Mouse (Mus musculus): ENCODE data around the gene Acbd3. TPM values are rescaled to one million over a fixed set of nuclear protein-coding genes. Genes with fewer than 3 reads are reported as not detected.
A peak's percentile ranks its signal among the peaks of the same experiment; 100 is the strongest.

The Acbd3 gene
- polyA plus RNA-seq, 1 experiment from 2014 or later: 31.0 TPM

DNA sequence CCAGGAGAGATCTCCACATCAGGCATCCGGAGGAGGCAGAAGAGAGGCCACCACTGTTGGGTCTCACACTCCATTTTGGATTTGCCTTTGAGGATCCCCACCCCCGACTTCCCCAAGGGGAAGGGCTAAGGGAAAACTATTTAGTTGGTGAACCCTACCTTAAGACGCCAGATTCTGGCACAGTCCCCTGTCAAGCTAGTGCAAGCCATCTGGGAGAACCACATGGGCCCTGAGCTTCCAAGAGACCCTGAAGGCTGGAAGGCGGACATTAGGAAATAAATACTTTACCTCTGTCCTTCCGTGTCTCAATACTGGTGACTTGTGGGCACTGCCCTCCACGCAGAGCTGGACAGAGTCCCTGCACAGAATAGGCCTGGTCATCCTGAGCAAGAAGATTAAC is 50.7 kb downstream of the Acbd3 start:
- Histone ChIP-seq H3K27ac (no peak overlapping the region), H3K4me2 (replicated peaks) (peak overlapping the region; percentile 71; the same call in 1 of the 2 replicates), H3K4me1 (peaks cover 15% of the 10 kb centered on the region), H3K27me3 (replicated peaks) (no peaks in the 10 kb centered on the region), H3K4me3 (no peak overlapping the region), H3K9me3 (0 out of 2 replicates have a peak, but pooled peaks cover 5% of the 10 kb centered on the region), H3K9ac (0 out of 2 replicates have a peak overlapping the region, but pooled peaks have one; percentile 73), H3K36me3 (no peaks in the 10 kb centered on the region)
- 89% methylated on average over 6 of the region's 6 CpGs for WGBS
- ATAC-seq (ENCODE audit: low FRiP score, low read depth): no peak

DNA sequence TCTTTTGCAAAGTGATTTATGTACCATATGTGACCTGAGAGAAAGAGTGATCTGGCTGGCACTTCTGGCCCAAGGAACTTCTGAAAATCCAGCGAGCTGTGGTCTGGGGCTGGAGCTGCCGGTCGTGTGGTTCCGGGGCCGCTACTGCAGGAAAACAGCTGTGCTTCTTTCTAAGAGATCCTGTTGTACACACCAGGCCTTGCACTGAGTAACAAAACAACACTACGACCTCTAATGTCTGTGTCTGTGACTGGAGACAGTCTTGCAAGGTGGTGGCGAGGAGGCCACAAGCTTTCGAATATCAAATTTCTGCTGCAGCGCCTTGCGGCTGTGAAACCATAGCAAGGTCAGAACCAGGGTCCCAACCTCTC is 51.4 kb downstream of the Acbd3 start:
- H3K4me1 ChIP-seq: peaks cover 15% of the 10 kb centered on the region
- no peaks in the 10 kb centered on the region for H3K36me3 ChIP-seq
- peak overlapping the region; percentile 73 for H3K9ac ChIP-seq
- WGBS: 7% methylated on average over 10 of the region's 10 CpGs
- ATAC-seq (ENCODE audit: low FRiP score, low read depth): peak; percentile 23; the same call in 1 of the 2 replicates
- peak overlapping the region; percentile 71 for H3K4me2 ChIP-seq (replicated peaks)
- 0 out of 2 replicates have a peak overlapping the region, but pooled peaks have one; percentile 39 for H3K27ac ChIP-seq
- peak overlapping the region; percentile 55 for H3K4me3 ChIP-seq
- H3K9me3 ChIP-seq: 0 out of 2 replicates have a peak, but pooled peaks cover 5% of the 10 kb centered on the region
- no peaks in the 10 kb centered on the region for H3K27me3 ChIP-seq (replicated peaks)

DNA sequence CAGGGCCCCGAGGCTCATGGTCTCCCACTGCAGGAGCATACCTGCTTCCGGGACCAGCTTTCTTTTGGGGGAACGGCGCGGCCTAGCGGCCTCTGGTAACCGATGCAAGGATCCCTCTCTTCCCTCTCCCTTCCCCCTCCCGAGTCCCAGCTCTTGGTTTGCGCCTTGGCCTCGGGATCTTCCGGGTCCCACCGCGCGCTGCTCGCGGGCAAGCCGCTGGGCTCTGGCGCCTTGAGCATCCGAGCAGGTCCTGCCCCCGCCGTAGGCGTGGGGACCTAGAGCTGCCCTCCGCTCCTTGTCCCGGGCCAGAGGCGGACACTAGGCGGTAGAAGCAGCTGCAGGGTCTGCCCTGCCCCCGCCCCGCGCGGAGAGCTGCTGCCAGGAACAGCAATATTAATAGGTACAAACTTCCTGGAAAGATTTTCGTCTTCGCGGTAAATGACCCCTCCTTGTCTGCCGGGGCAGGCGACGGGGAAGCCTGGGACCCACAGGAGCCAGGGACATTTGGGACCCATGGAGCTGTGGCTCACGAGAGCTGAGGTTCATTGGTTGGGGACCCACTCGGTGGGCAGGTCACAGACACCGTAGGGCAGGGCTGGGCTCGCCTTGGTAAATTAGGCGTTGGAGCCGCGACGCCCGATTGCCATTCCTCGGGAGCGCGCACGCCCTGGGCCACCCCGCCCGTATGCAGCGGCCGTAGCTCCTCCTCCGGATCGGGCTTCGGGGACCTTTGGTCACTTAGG is 52.0 kb downstream of the Acbd3 start:
- Histone ChIP-seq H3K27ac (peak overlapping the region; percentile 39; the same call in 1 of the 2 replicates), H3K36me3 (no peaks in the 10 kb centered on the region), H3K9ac (peak overlapping the region; percentile 73), H3K9me3 (0 out of 2 replicates have a peak, but pooled peaks cover 5% of the 10 kb centered on the region), H3K4me2 (replicated peaks) (peak overlapping the region; percentile 71), H3K4me1 (peaks cover 15% of the 10 kb centered on the region), H3K27me3 (replicated peaks) (no peaks in the 10 kb centered on the region), H3K4me3 (peak overlapping the region; percentile 55)
- WGBS: under 1% methylated on average over 56 of the region's 56 CpGs
- peak; percentile 87 for ATAC-seq (ENCODE audit: low FRiP score, low read depth)

DNA sequence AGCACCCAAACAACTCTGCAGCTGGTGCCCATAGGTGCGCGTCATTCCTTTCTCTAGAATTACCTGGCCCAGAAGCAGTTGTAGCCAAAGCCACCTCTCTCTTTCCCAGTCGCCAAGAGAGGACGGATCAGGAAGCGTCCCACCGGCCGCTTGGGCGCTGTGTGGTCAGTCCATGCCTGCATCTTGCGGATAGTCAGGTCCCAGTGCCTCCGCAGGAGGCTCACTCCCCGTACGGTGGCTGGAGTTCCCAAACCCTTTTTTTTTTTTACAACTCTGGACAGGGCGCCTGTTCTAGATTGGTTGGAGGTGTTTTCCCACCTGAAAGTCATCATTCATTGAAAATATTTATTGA is 52.5 kb downstream of the Acbd3 start:
- 2% methylated on average over 13 of the region's 13 CpGs for WGBS
- Histone ChIP-seq H3K4me3 (peak overlapping the region; percentile 55), H3K27me3 (replicated peaks) (no peaks in the 10 kb centered on the region), H3K9ac (peak overlapping the region; percentile 73), H3K36me3 (no peaks in the 10 kb centered on the region), H3K27ac (no peak overlapping the region), H3K9me3 (0 out of 2 replicates have a peak, but pooled peaks cover 5% of the 10 kb centered on the region), H3K4me1 (peaks cover 15% of the 10 kb centered on the region), H3K4me2 (replicated peaks) (peak overlapping the region; percentile 71)
- peak; percentile 49; the same call in 1 of the 2 replicates for ATAC-seq (ENCODE audit: low FRiP score, low read depth)

DNA sequence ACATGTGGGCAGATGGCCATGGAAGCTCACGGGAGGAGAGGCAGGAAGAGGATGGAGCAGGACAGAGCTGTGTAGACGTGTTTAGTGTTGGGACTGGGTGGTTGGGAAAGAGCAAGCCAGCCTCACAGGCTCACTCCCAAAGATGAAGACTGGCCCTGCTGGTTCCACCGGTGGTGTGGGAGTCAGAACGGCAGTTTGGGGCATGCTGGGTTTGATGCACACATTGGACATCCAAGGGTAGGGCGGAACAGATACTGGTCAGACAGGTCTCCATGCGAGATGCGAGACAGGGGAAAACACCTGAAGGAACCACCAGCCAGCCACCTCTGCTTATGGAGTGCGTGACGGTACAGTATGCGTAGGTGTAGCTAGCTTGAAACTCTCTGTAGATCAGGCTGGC is 53.1 kb downstream of the Acbd3 start:
- whole genome bisulfite sequencing: 86% methylated on average over 10 of the region's 10 CpGs
- H3K4me2 ChIP-seq (replicated peaks): peak overlapping the region; percentile 71; the same call in 1 of the 2 replicates

DNA sequence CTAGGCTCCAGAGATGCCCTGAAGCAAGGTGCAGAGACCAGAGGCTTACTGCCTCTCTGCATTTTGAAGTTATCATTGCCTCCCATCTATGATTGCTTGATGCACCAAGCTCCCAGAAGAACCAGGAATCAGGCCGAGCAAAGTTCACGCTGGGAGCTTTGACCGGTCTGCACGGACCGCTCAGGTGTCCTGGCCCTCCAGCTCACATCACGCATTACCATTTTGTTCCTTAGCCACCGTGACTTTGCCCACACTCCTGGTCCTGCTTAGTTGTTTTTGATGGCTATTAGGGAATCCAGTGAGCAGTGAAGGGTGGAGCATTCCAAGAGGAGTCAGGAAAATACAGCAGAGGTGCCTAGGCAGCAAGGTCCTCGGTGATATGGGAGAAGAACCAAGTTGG is 54.4 kb downstream of the Acbd3 start:
- no peak for ATAC-seq (ENCODE audit: low FRiP score, low read depth)
- H3K9me3 ChIP-seq: no peaks in the 10 kb centered on the region
- no peak overlapping the region for H3K9ac ChIP-seq
- H3K4me1 ChIP-seq: peaks cover 15% of the 10 kb centered on the region
- H3K27me3 ChIP-seq (replicated peaks): no peaks in the 10 kb centered on the region
- H3K4me3 ChIP-seq: no peak overlapping the region
- H3K27ac ChIP-seq: no peak overlapping the region
- WGBS: 94% methylated on average over 8 of the region's 8 CpGs
- H3K36me3 ChIP-seq: no peaks in the 10 kb centered on the region
- no peak overlapping the region for H3K4me2 ChIP-seq (replicated peaks)

More for the DNA sequence above, 53.1 kb downstream of the Acbd3 start:
- no peak overlapping the region for H3K27ac ChIP-seq
- H3K36me3 ChIP-seq: no peaks in the 10 kb centered on the region
- ATAC-seq (ENCODE audit: low FRiP score, low read depth): no peak
- 0 out of 2 replicates have a peak, but pooled peaks cover 5% of the 10 kb centered on the region for H3K9me3 ChIP-seq
- H3K27me3 ChIP-seq (replicated peaks): no peaks in the 10 kb centered on the region
- no peak overlapping the region for H3K9ac ChIP-seq
- no peak overlapping the region for H3K4me3 ChIP-seq
- H3K4me1 ChIP-seq: peaks cover 15% of the 10 kb centered on the region

DNA sequence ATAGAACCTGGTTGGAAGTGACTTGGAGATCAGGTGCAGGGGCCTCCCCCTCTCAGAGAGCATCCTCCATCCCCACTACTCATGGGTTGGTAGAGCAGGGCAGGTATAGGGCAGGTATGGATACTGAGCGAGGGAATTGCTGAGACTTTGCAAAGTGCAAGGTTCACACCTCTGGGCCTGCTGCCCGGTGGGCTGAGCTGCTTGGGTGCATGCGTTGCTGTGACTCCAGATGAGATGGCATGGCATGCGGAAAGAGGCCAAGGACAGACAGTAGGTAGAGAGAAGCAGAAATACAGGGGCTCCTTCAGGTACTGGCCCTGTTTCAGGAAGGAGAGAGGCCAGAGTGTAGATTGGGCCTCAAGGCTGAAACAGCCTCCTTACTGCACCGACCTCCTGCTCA is 55.4 kb downstream of the Acbd3 start:
- Histone ChIP-seq H3K27ac (no peak overlapping the region), H3K9me3 (no peaks in the 10 kb centered on the region), H3K9ac (no peak overlapping the region), H3K4me2 (replicated peaks) (no peak overlapping the region), H3K36me3 (no peaks in the 10 kb centered on the region), H3K4me1 (peaks cover 12% of the 10 kb centered on the region), H3K27me3 (replicated peaks) (no peaks in the 10 kb centered on the region), H3K4me3 (no peak overlapping the region)
- ATAC-seq (ENCODE audit: low FRiP score, low read depth): no peak
- 72% methylated on average over 5 of the region's 5 CpGs for WGBS

DNA sequence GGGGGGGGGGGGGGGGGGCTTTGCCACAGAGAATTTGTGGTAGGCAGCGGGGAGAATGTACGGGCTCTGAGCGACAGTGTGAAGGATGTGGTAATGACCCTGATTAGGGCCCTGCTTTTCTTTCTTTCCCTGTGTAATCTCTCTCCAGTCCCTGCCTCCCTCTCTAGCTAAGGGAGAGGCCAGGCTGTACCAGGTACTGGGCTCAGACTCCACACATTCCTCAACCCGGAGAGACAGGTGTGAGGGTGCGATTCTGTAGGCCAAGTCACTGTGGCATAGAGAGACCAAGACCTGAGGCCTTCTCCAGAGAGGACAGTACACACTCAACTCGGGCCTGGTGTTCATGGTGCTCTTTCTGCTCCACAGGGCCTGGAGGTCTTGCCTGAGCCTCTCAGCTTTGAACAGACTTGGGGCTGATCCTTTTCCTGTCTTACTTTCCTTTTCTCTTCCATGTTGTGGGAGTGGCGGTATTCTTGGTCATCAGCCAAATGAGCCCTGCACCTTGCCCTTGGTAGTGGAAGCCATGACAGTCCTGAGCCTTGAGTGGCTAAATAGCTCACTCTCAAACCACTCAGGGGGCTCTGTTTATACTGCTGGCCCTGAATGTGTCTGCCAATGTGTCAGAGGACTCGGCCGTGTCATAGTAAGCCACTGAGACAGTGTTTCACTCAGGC is 57.2 kb downstream of the Acbd3 start:
- Histone ChIP-seq H3K9me3 (0 out of 2 replicates have a peak, but pooled peaks cover 2% of the 10 kb centered on the region), H3K4me2 (replicated peaks) (no peak overlapping the region), H3K36me3 (no peaks in the 10 kb centered on the region), H3K4me1 (no peaks in the 10 kb centered on the region), H3K27me3 (replicated peaks) (no peaks in the 10 kb centered on the region), H3K27ac (no peak overlapping the region), H3K4me3 (no peak overlapping the region), H3K9ac (no peak overlapping the region)
- WGBS: 61% methylated on average over 9 of the region's 9 CpGs
- ATAC-seq (ENCODE audit: low FRiP score, low read depth): no peak

DNA sequence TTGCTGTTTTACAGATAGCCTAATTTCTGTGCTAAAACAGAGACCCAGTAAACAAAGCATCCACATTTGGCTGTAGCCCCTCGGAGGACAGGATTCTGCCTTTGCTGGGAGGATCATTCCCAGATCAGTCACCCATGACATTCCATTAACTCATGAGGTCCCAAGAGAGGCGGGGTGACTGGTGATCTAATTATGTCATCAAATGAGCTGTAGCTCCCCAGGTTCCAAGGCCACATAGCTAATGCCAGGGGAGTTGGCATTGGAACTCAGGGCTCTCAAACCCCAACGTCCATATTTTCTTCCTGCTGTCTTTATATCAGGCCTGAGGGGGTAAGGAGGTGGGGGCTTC is 57.7 kb downstream of the Acbd3 start:
- no peak for ATAC-seq (ENCODE audit: low FRiP score, low read depth)
- no peak overlapping the region for H3K9ac ChIP-seq
- WGBS: 27% methylated on average over 3 of the region's 3 CpGs

DNA sequence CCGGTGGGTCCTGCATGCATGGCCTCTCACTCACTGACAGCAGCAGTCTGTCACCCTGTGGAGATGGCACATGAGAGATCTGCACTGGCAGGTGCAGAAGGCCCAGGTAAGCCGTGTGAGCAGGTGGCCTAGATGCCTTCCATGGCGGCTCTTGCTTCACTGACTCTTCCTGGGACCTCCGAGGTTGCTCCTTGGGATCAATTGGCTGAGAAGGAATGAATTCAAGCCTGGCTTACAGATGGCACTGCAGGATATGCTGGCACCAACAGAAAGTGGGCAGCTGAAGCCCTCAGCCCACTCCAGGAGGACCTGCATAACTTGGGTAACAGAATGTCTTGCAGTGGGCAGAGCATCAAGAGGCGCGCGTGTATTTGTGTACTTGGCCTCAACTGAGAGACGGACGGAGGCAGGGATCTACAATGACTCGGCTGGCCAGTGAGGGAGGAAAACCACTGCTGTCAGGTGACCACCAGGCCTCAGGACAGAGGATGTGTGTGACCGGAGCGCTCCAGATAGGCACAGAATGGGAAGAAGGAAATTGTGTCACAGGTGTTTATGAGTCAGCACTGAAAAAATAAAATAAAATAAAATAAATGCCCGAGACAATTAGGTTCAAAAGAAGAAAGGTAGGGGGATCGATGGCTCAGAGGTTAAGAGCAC is 66.1 kb downstream of the Acbd3 start:
- H3K9me3 ChIP-seq: 0 out of 2 replicates have a peak, but pooled peaks cover 4% of the 10 kb centered on the region
- no peaks in the 10 kb centered on the region for H3K36me3 ChIP-seq
- 87% methylated on average over 14 of the region's 14 CpGs for WGBS
- no peak for ATAC-seq (ENCODE audit: low FRiP score, low read depth)
- H3K27ac ChIP-seq: no peak overlapping the region
- no peaks in the 10 kb centered on the region; the same call in 1 of the 2 replicates for H3K27me3 ChIP-seq (replicated peaks)
- H3K4me1 ChIP-seq: peaks cover 13% of the 10 kb centered on the region
- no peak overlapping the region for H3K4me3 ChIP-seq
- no peak overlapping the region for H3K9ac ChIP-seq
- H3K4me2 ChIP-seq (replicated peaks): no peak overlapping the region

More for the DNA sequence above, 57.7 kb downstream of the Acbd3 start:
- Histone ChIP-seq H3K4me3 (no peak overlapping the region), H3K4me1 (no peaks in the 10 kb centered on the region), H3K27me3 (replicated peaks) (no peaks in the 10 kb centered on the region), H3K9me3 (0 out of 2 replicates have a peak, but pooled peaks cover 4% of the 10 kb centered on the region), H3K4me2 (replicated peaks) (no peak overlapping the region), H3K27ac (no peak overlapping the region), H3K36me3 (no peaks in the 10 kb centered on the region)

DNA sequence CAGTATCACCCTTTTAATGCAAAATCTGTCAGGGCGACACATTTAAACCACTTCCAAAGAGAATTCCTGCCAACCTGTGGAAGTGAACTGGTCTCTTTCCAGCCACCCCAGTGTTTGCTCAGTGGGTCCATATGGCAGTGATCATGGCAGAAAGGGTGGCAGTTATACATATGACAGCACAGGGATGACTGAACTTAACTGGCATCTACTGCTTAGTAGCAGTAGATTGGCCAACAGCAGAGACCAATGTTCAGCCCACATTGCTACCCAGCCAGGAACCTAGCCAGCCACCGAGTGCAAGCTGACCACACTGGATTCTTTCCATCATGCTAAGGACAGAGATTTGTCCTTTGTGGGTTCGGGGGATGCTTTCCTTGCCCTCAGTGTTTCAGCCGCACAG is 67.0 kb downstream of the Acbd3 start:
- no peak overlapping the region for H3K4me3 ChIP-seq
- H3K9ac ChIP-seq: no peak overlapping the region
- no peaks in the 10 kb centered on the region; the same call in 1 of the 2 replicates for H3K27me3 ChIP-seq (replicated peaks)
- no peak overlapping the region for H3K4me2 ChIP-seq (replicated peaks)
- H3K9me3 ChIP-seq: 0 out of 2 replicates have a peak, but pooled peaks cover 4% of the 10 kb centered on the region
- H3K27ac ChIP-seq: no peak overlapping the region
- peaks cover 13% of the 10 kb centered on the region for H3K4me1 ChIP-seq
- no peaks in the 10 kb centered on the region for H3K36me3 ChIP-seq
- 89% methylated on average over 4 of the region's 4 CpGs for WGBS
- ATAC-seq (ENCODE audit: low FRiP score, low read depth): no peak
